Mouse (Mus musculus) MEL (cell line): ENCODE measurements around the gene As3mt. TPM values are rescaled to one million over a fixed set of nuclear protein-coding genes. Genes with fewer than 3 reads are reported as not detected.

Experiments used
- DNase-seq: peaks from one replicate; pipeline ENCODE4 v3.0.0; 2011; ENCODE audit warnings: low read depth, low spot score
- H3K27ac ChIP-seq: 2 replicates; pipeline ENCODE4 v1.5.1; 2012; ENCODE audit warnings: low read depth, mild to moderate bottlenecking, control low read depth, low read length, moderate library complexity; ENCODE audit not compliant: control insufficient read depth
- H3K27me3 ChIP-seq, 2 experiments: fragments of 150-350 bp in 1 of 2; sonication (generic) in 1 of 2; 2 replicates each; pipeline ENCODE4 v1.6.1; 2012; ENCODE audit warnings: low read length in 2 of 2, mild to moderate bottlenecking in 2 of 2, improper control_type of control experiment in 1 of 2, moderate library complexity in 1 of 2; ENCODE audit not compliant: insufficient read depth in 2 of 2, control insufficient read depth in 1 of 2
- H3K36me3 ChIP-seq, 2 experiments: 2 replicates each; pipeline ENCODE4 v1.6.1; 2012 to 2014; ENCODE audit warnings: low read length in 2 of 2, improper control_type of control experiment in 1 of 2, inconsistent platforms in 1 of 2, mild to moderate bottlenecking in 1 of 2; ENCODE audit not compliant: insufficient read depth in 2 of 2, control insufficient read depth in 1 of 2
- H3K4me1 ChIP-seq, 2 experiments: fragments of 150-350 bp in 1 of 2; sonication (generic) in 1 of 2; 2 replicates each; pipeline ENCODE4 v1.6.1; 2012; ENCODE audit warnings: low read length in 2 of 2, improper control_type of control experiment in 1 of 2, mild to moderate bottlenecking in 1 of 2; ENCODE audit not compliant: insufficient read depth in 2 of 2, control insufficient read depth in 1 of 2
- H3K4me3 ChIP-seq, 2 experiments: fragments of 150-350 bp in 1 of 2; sonication (generic) in 1 of 2; 2 replicates each; pipeline ENCODE4 v1.5.1; 2012; ENCODE audit warnings: low read depth in 2 of 2, low read length in 2 of 2, mild to moderate bottlenecking in 2 of 2, moderate library complexity in 2 of 2, control low read depth in 1 of 2, improper control_type of control experiment in 1 of 2; ENCODE audit not compliant: control insufficient read depth in 1 of 2, insufficient read depth in 1 of 2
- H3K79me2 ChIP-seq: 2 replicates; pipeline ENCODE4 v1.6.1; 2012; ENCODE audit warnings: mild to moderate bottlenecking, low read length, moderate library complexity; ENCODE audit not compliant: control insufficient read depth, poor library complexity, insufficient read depth
- H3K9ac ChIP-seq: 2 replicates; pipeline ENCODE4 v1.6.1; 2012; ENCODE audit warnings: low read depth, mild to moderate bottlenecking, control low read depth, low read length, moderate library complexity; ENCODE audit not compliant: control insufficient read depth, poor library complexity, severe bottlenecking
- H3K9me3 ChIP-seq: fragments of 150-350 bp; sonication (generic); replicated peaks from 2 replicates; pipeline ENCODE4 v1.6.1; 2012; ENCODE audit warnings: mild to moderate bottlenecking, low read length, improper control_type of control experiment, moderate library complexity; ENCODE audit not compliant: insufficient read depth
- BHLHE40 ChIP-seq: IDR thresholded peaks from 2 replicates; pipeline ENCODE4 v1.6.1; 2012; ENCODE audit warnings: low read depth, mild to moderate bottlenecking, inconsistent platforms, low read length, improper control_type of control experiment, borderline replicate concordance
- CHD2 ChIP-seq: IDR thresholded peaks from 2 replicates; pipeline ENCODE4 v1.6.1; 2011; ENCODE audit warnings: low read length, improper control_type of control experiment
- CTCF ChIP-seq, 3 experiments: IDR thresholded peaks in 2 of 3; conservative IDR thresholded peaks in 1 of 3; 2 replicates each; pipeline ENCODE4 v1.5.1; 2011 to 2012; ENCODE audit warnings: low read length in 3 of 3, low read depth in 2 of 3, mild to moderate bottlenecking in 2 of 3, improper control_type of control experiment in 1 of 3, inconsistent platforms in 1 of 3, mixed read lengths in 1 of 3, moderate library complexity in 1 of 3; ENCODE audit not compliant: control insufficient read depth in 1 of 3, insufficient read depth in 1 of 3, poor library complexity in 1 of 3, severe bottlenecking in 1 of 3
- EP300 ChIP-seq, 2 experiments: IDR thresholded peaks; 2 replicates each; pipeline ENCODE4 v1.6.1; 2011; ENCODE audit warnings: improper control_type of control experiment in 2 of 2, low read length in 2 of 2, low read depth in 1 of 2, mild to moderate bottlenecking in 1 of 2
- ETS1 ChIP-seq: IDR thresholded peaks from 2 replicates; pipeline ENCODE4 v1.6.1; 2012; ENCODE audit warnings: low read depth, mild to moderate bottlenecking, inconsistent platforms, low read length, improper control_type of control experiment, moderate library complexity
- GATA1 ChIP-seq: IDR thresholded peaks from 2 replicates; pipeline ENCODE4 v1.6.1; 2011; ENCODE audit warnings: low read depth, low read length, improper control_type of control experiment
- MEF2A ChIP-seq: IDR thresholded peaks from 2 replicates; pipeline ENCODE4 v1.6.1; 2014; ENCODE audit warnings: low read depth, mild to moderate bottlenecking, inconsistent platforms, low read length, improper control_type of control experiment; ENCODE audit not compliant: poor library complexity, insufficient replicate concordance, severe bottlenecking; ENCODE audit errors: extremely low read depth
- MYB ChIP-seq: IDR thresholded peaks from 2 replicates; pipeline ENCODE4 v1.6.1; 2011; ENCODE audit warnings: mild to moderate bottlenecking, low read depth, low read length, improper control_type of control experiment
- RCOR1 ChIP-seq: IDR thresholded peaks from 2 replicates; pipeline ENCODE4 v1.6.1; 2012; ENCODE audit warnings: low read depth, mild to moderate bottlenecking, inconsistent platforms, low read length, improper control_type of control experiment
- SIN3A ChIP-seq: IDR thresholded peaks from 2 replicates; pipeline ENCODE4 v1.6.1; 2012; ENCODE audit warnings: low read length, improper control_type of control experiment, inconsistent platforms
- TCF12 ChIP-seq: IDR thresholded peaks from 2 replicates; pipeline ENCODE4 v1.6.1; 2014; ENCODE audit warnings: low read depth, mild to moderate bottlenecking, inconsistent platforms, low read length, improper control_type of control experiment, moderate library complexity
- ZMIZ1 ChIP-seq: IDR thresholded peaks from 2 replicates; pipeline ENCODE4 v1.6.1; 2012; ENCODE audit warnings: low read depth, mild to moderate bottlenecking, inconsistent platforms, low read length, improper control_type of control experiment, moderate library complexity
- polyA plus RNA-seq, 2 experiments: library from polyadenylated mRNA; stranded (reverse) in 1 of 2; unstranded in 1 of 2; fragments of >175 nt in 1 of 2; fragments of >200 nt in 1 of 2; gene quantifications; 2 replicates each; pipeline versions ENCODE4 v1.2.1 to v1.2.4; 2012; ENCODE audit warnings: low replicate concordance in 2 of 2, low read depth in 1 of 2; ENCODE audit not compliant: insufficient read length in 2 of 2, insufficient read depth in 1 of 2, missing spikeins in 1 of 2
- total RNA-seq: library from RNA; depleted of rRNA; stranded (reverse); fragments of 300-350 nt; gene quantifications from 2 replicates; pipeline ENCODE4 v1.2.3, GENCODE M21; 2012

The As3mt gene
- total and polyA plus RNA-seq, 3 experiments: 17.0 to 52.2 TPM; not detected in 1

DNA sequence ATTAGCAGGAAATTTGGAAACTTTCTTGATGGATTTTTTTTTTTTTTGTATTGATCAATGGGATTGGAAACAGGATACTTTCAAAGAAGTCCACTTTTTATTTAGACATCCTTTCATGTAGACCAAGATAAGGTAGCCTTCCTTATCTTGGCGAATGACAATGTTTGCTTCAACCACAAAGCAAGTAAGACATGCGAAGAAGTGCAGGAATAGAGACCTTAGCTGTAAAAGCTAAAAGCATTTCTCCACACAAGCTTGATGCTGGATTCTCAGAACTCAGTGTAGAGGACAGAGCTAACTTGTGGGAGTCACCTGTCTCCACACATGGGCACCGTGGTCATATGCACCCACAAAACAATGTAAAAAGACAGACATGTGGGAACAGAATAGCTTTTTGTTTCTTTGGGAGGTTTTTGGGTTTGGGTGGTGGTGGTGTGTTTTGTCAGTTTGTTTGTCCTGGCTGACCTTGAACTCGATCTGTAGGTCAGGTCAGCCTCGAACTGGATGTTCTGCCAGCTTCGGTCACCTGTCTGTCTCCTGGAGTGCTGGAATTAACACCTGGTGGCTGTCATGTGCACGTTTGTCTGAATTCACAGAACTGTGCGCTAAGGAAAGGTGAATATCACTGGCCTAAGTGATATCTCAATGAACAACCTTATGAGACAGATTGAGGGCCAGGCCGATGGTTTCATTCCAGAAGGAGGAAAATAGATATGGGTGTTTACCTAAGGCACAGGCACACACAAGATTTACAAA, 540 bp upstream of the As3mt start (continued):
- TF ChIP-seq EP300 (IDR thresholded peaks at IDR 0.05; ENCODE audit: low read depth in 1 of 2, low read length in 2 of 2) (peak; percentile 67 to 79), ZMIZ1 (no peak), RCOR1 (no peak; the same call in 1 of the 2 replicates)

- no peak overlapping the region for H3K4me3 ChIP-seq
- H3K4me1 ChIP-seq: peaks cover 17 to 49% of the 10 kb centered on the region in 2 experiments
- H3K9ac ChIP-seq: no peak overlapping the region
- DNase-seq: peak; percentile 26
- H3K9me3 ChIP-seq: no peaks in the 10 kb centered on the region
- no peaks in the 10 kb centered on the region for H3K79me2 ChIP-seq
- no peaks in the 10 kb centered on the region for H3K27me3 ChIP-seq
- TF ChIP-seq MYB (no peak), EP300 (IDR thresholded peaks at IDR 0.05; ENCODE audit: low read depth in 1 of 2, low read length in 2 of 2) (peak; percentile 44 to 73; a peak in 2 of 4 replicates), RCOR1 (peak; percentile 42; the same call in 1 of the 2 replicates), CHD2 (no peak), ETS1 (peak; percentile 35; the same call in 1 of the 2 replicates), GATA1 (peak; percentile 62), TCF12 (peak; percentile 46; the same call in 1 of the 2 replicates)
- H3K36me3 ChIP-seq: peaks cover 0 to 36% of the 10 kb centered on the region in 2 experiments; a peak in 2 of 4 replicates
- H3K27ac ChIP-seq: no peak overlapping the region
Measured at GRCm38 (mm10) chr19:46710614-46711013, 3.4 kb downstream of the As3mt start.

DNA sequence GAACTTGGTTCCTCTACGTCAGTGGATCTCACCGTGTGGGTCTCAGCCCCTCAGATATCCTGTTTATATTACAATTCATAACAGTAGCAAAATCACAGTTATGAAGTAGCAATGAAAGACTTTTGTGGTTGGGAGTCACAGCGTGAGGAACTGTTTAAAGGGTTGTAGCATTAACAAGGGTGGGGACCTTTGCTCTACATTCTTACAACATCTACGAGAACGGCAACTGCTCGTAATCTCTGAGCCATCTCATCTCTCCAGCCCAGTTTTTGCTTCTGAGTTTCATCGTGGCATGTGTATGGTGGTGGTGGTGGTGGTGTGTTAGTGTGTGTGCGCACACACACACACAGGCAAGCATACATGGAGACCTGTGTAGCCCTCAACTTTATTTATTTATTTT, 7.0 kb downstream of the As3mt start:
- Histone ChIP-seq H3K9me3 (no peaks in the 10 kb centered on the region), H3K79me2 (no peaks in the 10 kb centered on the region), H3K9ac (no peak overlapping the region), H3K4me1 (peaks cover 11 to 26% of the 10 kb centered on the region in 2 experiments), H3K27ac (no peak overlapping the region), H3K27me3 (no peaks in the 10 kb centered on the region), H3K4me3 (no peak overlapping the region), H3K36me3 (peaks cover 0 to 22% of the 10 kb centered on the region in 2 experiments; a peak in 3 of 4 replicates)
- TF ChIP-seq MYB (no peak), CTCF (IDR thresholded peaks at IDR 0.05 in 2 of 3, conservative IDR thresholded peaks at IDR 0.05 in 1 of 3; ENCODE audit: control insufficient read depth in 1 of 3, insufficient read depth in 1 of 3, low read depth in 2 of 3, low read length in 3 of 3, poor library complexity in 1 of 3, severe bottlenecking in 1 of 3) (no peak), BHLHE40 (no peak), SIN3A (no peak), MEF2A (no peak)
- DNase-seq: no peak
